Mouse (Mus musculus): ENCODE measurements around the gene Snx17.

Snx17 gene

GRCm38 (mm10) chr5:31192939-31193630 lies at the start of gene Snx17, which contains the start of gene Eif2b4:
Gene Snx17, plus strand, starts transcription at chr5:31193227.
Gene Eif2b4, minus strand, starts transcription at chr5:31193430.
- DNase-seq: peak; percentile 99

GRCm38 (mm10) chr5:31149781-31150180 lies 43.2 kb upstream of the Snx17 start:
- DNase-seq: no peak

- no peak for DNase-seq
Observed at GRCm38 (mm10) chr5:31151746-31152145, 41.3 kb upstream of the Snx17 start.

GRCm38 (mm10) chr5:31153516-31154151 lies 39.4 kb upstream of the Snx17 start:
- DNase-seq: no peak

- peak; percentile 82 for DNase-seq
Observed at GRCm38 (mm10) chr5:31154152-31154553, 38.9 kb upstream of the Snx17 start, which contains the start of gene Mpv17. Gene Mpv17, minus strand, starts transcription at chr5:31154251.

- no peak for DNase-seq
Observed at GRCm38 (mm10) chr5:31162462-31162861, 30.6 kb upstream of the Snx17 start.

GRCm38 (mm10) chr5:31164878-31165277 lies 28.1 kb upstream of the Snx17 start:
- DNase-seq: no peak

GRCm38 (mm10) chr5:31168630-31169029 lies 24.4 kb upstream of the Snx17 start:
- no peak for DNase-seq

- no peak for DNase-seq
Observed at GRCm38 (mm10) chr5:31179301-31179765, 13.7 kb upstream of the Snx17 start.

GRCm38 (mm10) chr5:31179766-31180630 lies 13.0 kb upstream of the Snx17 start, which contains the start of the genes Gm29609 and Gtf3c2:
Gene Gm29609, minus strand, starts transcription at chr5:31179911.
Gene Gtf3c2, minus strand, starts transcription at chr5:31180144.
- DNase-seq: peak; percentile 95

GRCm38 (mm10) chr5:31181183-31181770 lies 11.8 kb upstream of the Snx17 start:
- no peak for DNase-seq

GRCm38 (mm10) chr5:31183678-31184077 lies 9.3 kb upstream of the Snx17 start:
- no peak for DNase-seq

- no peak for DNase-seq
Observed at GRCm38 (mm10) chr5:31188223-31188840, 4.7 kb upstream of the Snx17 start.

GRCm38 (mm10) chr5:31190201-31190600 lies 2.8 kb upstream of the Snx17 start:
- DNase-seq: no peak

GRCm38 (mm10) chr5:31192045-31192938 lies 735 bp upstream of the Snx17 start:
- no peak for DNase-seq

GRCm38 (mm10) chr5:31193631-31194281 lies 729 bp downstream of the Snx17 start:
- peak; percentile 27 for DNase-seq

- no peak for DNase-seq
Observed at GRCm38 (mm10) chr5:31194486-31195485, 1.8 kb downstream of the Snx17 start.

GRCm38 (mm10) chr5:31195671-31196070 lies 2.6 kb downstream of the Snx17 start:
- no peak for DNase-seq

GRCm38 (mm10) chr5:31196207-31196606 lies 3.2 kb downstream of the Snx17 start:
- DNase-seq: no peak

Measured in lung, postnatal 14 days (tissue).